Mouse (Mus musculus) kidney, adult 2 months (tissue): ENCODE measurements at regions not wholly inside any gene's neighbourhood (a gene's known extent, or its start where the extent isn't known, plus 50 kb on each side); places are given as distances from the start of the nearest gene placed in this dataset.
A peak's percentile ranks its signal among the peaks of the same experiment; 100 is the strongest.

Source experiments
- DNase-seq: peaks from one replicate; pipeline ENCODE4 v3.0.0; 2021
- H3K27ac ChIP-seq: fragments of 200-500 bp; 2 replicates; pipeline ENCODE4 v1.5.1; 2012; ENCODE audit warnings: low read depth, low read length, control low read depth, inconsistent platforms; ENCODE audit not compliant: insufficient read depth
- H3K27me3 ChIP-seq: fragments of 200-500 bp; replicated peaks from 2 replicates; pipeline ENCODE4 v1.6.1; 2012; ENCODE audit warnings: mild to moderate bottlenecking, moderate library complexity, low read length, inconsistent platforms; ENCODE audit not compliant: control insufficient read depth, insufficient read depth
- H3K36me3 ChIP-seq: fragments of 200-500 bp; 2 replicates; pipeline ENCODE4 v1.6.1; 2012; ENCODE audit warnings: mild to moderate bottlenecking, moderate library complexity, low read length, inconsistent platforms; ENCODE audit not compliant: control insufficient read depth, insufficient read depth
- H3K4me1 ChIP-seq: fragments of 200-500 bp; 2 replicates; pipeline ENCODE4 v1.6.1; 2011; ENCODE audit warnings: low read length; ENCODE audit not compliant: control insufficient read depth, insufficient read depth
- H3K4me3 ChIP-seq: fragments of 200-500 bp; 2 replicates; pipeline ENCODE4 v1.5.1; 2011; ENCODE audit warnings: mild to moderate bottlenecking, low read depth, low read length, control low read depth; ENCODE audit not compliant: insufficient read depth
- CTCF ChIP-seq: fragments of 200-500 bp; conservative IDR thresholded peaks from 2 replicates; pipeline ENCODE4 v1.5.1; 2011; ENCODE audit warnings: low read depth, mild to moderate bottlenecking, control low read depth, low read length, moderate library complexity, mixed read lengths; ENCODE audit not compliant: insufficient read depth, insufficient read length
- POLR2A ChIP-seq: fragments of 200-500 bp; IDR thresholded peaks from one replicate; pipeline ENCODE4 v1.6.1; 2011; ENCODE audit warnings: low read depth, low read length, control low read depth
- WGBS: fragments of 180-500 bp; shearing (Covaris S2); methylation state at CpG from one replicate; pipeline ENCODE4 v1.1.7; 2018; 5-methylcytosine and 5-hydroxymethylcytosine counted together

- H3K27me3 ChIP-seq: no peaks in the 10 kb centered on the region
- no peak for DNase-seq
- 70% methylated on average over 4 of the region's 4 CpGs for WGBS
- TF ChIP-seq CTCF (no peak), POLR2A (no peak)
- H3K36me3 ChIP-seq: no peaks in the 10 kb centered on the region
- no peak overlapping the region for H3K27ac ChIP-seq
- H3K4me1 ChIP-seq: no peaks in the 10 kb centered on the region
- no peak overlapping the region for H3K4me3 ChIP-seq
Observed at GRCm38 (mm10) chr3:40114811-40115210, 416.3 kb upstream of the Intu start.

GRCm38 (mm10) chr3:40118551-40118950 lies 412.5 kb upstream of the Intu start:
- no peaks in the 10 kb centered on the region for H3K36me3 ChIP-seq
- WGBS: 84% methylated on average over 3 of the region's 3 CpGs
- H3K4me3 ChIP-seq: no peak overlapping the region
- H3K27me3 ChIP-seq: no peaks in the 10 kb centered on the region
- no peak for TF ChIP-seq POLR2A
- no peak for TF ChIP-seq CTCF
- no peak for DNase-seq
- no peaks in the 10 kb centered on the region for H3K4me1 ChIP-seq
- H3K27ac ChIP-seq: no peak overlapping the region

GRCm38 (mm10) chr3:40119462-40119861 lies 411.6 kb upstream of the Intu start:
- H3K4me3 ChIP-seq: no peak overlapping the region
- H3K27ac ChIP-seq: no peak overlapping the region
- H3K36me3 ChIP-seq: no peaks in the 10 kb centered on the region
- no peaks in the 10 kb centered on the region for H3K27me3 ChIP-seq
- TF ChIP-seq CTCF (no peak), POLR2A (no peak)
- 65% methylated on average over 1 of the region's 1 CpGs for WGBS
- no peaks in the 10 kb centered on the region for H3K4me1 ChIP-seq
- no peak for DNase-seq

GRCm38 (mm10) chr3:40120298-40120875 lies 410.7 kb upstream of the Intu start:
- TF ChIP-seq CTCF (peak; percentile 26; the same call in 1 of the 2 replicates), POLR2A (no peak)
- Histone ChIP-seq H3K4me3 (no peak overlapping the region), H3K27me3 (no peaks in the 10 kb centered on the region), H3K36me3 (no peaks in the 10 kb centered on the region), H3K4me1 (no peaks in the 10 kb centered on the region), H3K27ac (no peak overlapping the region)
- DNase-seq: peak; percentile 27
- 21% methylated on average over 4 of the region's 4 CpGs for WGBS

- no peaks in the 10 kb centered on the region for H3K36me3 ChIP-seq
- WGBS: 93% methylated on average over 9 of the region's 9 CpGs
- H3K4me1 ChIP-seq: no peaks in the 10 kb centered on the region
- H3K27me3 ChIP-seq: no peaks in the 10 kb centered on the region
- no peak for DNase-seq
- H3K27ac ChIP-seq: no peak overlapping the region
- no peak for TF ChIP-seq CTCF
- TF ChIP-seq POLR2A: no peak
- no peak overlapping the region for H3K4me3 ChIP-seq
Observed at GRCm38 (mm10) chr3:40123558-40124236, 407.4 kb upstream of the Intu start.

DNA sequence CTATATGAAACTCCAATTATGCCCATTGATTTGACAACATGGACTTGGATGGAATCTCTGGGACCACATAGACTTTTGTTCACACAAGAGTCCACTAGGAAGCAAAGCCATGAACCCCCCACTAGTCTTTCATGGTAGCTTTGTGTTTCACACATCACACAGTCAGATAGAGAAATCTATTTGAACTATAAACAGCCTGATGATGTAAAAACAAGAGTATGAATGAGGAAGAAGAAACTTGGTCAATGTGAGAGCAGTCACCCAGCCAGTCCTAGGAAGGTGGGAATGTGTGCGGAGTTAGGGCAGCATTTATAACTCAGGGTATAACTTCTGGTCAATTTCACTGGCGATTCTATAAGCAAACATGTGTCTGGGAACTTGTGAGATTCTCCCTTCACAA lies 404.2 kb upstream of the Intu start:
- TF ChIP-seq POLR2A: no peak
- no peak for TF ChIP-seq CTCF
- WGBS: 89% methylated on average over 2 of the region's 2 CpGs
- Histone ChIP-seq H3K36me3 (no peaks in the 10 kb centered on the region), H3K4me3 (no peak overlapping the region), H3K27me3 (no peaks in the 10 kb centered on the region), H3K27ac (no peak overlapping the region), H3K4me1 (no peaks in the 10 kb centered on the region)
- DNase-seq: no peak

GRCm38 (mm10) chr3:40130858-40131584 lies 400.1 kb upstream of the Intu start:
- 88% methylated on average over 8 of the region's 8 CpGs for WGBS
- no peak for DNase-seq

More at GRCm38 (mm10) chr3:40130858-40131584, 400.1 kb upstream of the Intu start:
- no peak for TF ChIP-seq CTCF
- no peak for TF ChIP-seq POLR2A
- H3K27me3 ChIP-seq: no peaks in the 10 kb centered on the region
- H3K4me1 ChIP-seq: no peaks in the 10 kb centered on the region
- H3K4me3 ChIP-seq: no peak overlapping the region
- no peak overlapping the region for H3K27ac ChIP-seq
- H3K36me3 ChIP-seq: no peaks in the 10 kb centered on the region
